Mouse (Mus musculus) hindbrain, embryonic 15.5 days (tissue): ENCODE measurements at regions not wholly inside any gene's neighbourhood (a gene's known extent, or its start where the extent isn't known, plus 50 kb on each side); places are given as distances from the start of the nearest gene placed in this dataset.
A peak's percentile ranks its signal among the peaks of the same experiment; 100 is the strongest.

Source experiments
- ATAC-seq: fragments of 200-750 bp; cut with Nextera tagmentation; 2 replicates; pipeline ENCODE4 v1.8.0; 2017; ENCODE audit warnings: low read depth, moderate number of reproducible peaks, moderate TSS enrichment; ENCODE audit not compliant: low FRiP score
- H3K27ac ChIP-seq: fragments of 300-500 bp; sonication (generic); replicated peaks from 2 replicates; pipeline ENCODE4 v1.5.1; 2015; ENCODE audit warnings: mild to moderate bottlenecking, inconsistent platforms
- H3K27me3 ChIP-seq: fragments of 300-500 bp; sonication (generic); 2 replicates; pipeline ENCODE4 v1.6.1; 2015; ENCODE audit warnings: control low read depth, inconsistent platforms
- H3K36me3 ChIP-seq: fragments of 300-500 bp; sonication (generic); 2 replicates; pipeline ENCODE4 v1.6.1; 2015; ENCODE audit warnings: control low read depth, inconsistent platforms
- H3K4me1 ChIP-seq: fragments of 300-500 bp; sonication (generic); replicated peaks from 2 replicates; pipeline ENCODE4 v1.6.1; 2015; ENCODE audit warnings: control low read depth, inconsistent platforms
- H3K4me2 ChIP-seq: fragments of 300-500 bp; sonication (generic); 2 replicates; pipeline ENCODE4 v1.6.1; 2015; ENCODE audit warnings: moderate library complexity, mild to moderate bottlenecking, inconsistent platforms
- H3K4me3 ChIP-seq: fragments of 300-500 bp; sonication (generic); 2 replicates; pipeline ENCODE4 v1.5.1; 2015; ENCODE audit warnings: mild to moderate bottlenecking, inconsistent platforms
- H3K9ac ChIP-seq: fragments of 300-500 bp; sonication (generic); 2 replicates; pipeline ENCODE4 v1.6.1; 2015; ENCODE audit warnings: inconsistent platforms
- H3K9me3 ChIP-seq: fragments of 300-500 bp; sonication (generic); 2 replicates; pipeline ENCODE4 v1.6.1; 2016; ENCODE audit warnings: control low read depth, inconsistent platforms
- WGBS: fragments of 180-500 bp; shearing (Covaris S2); methylation state at CpG from one replicate; pipeline ENCODE4 v1.1.7; 2015; 5-methylcytosine and 5-hydroxymethylcytosine counted together

- WGBS = 65% methylated on average over 6 of the region's 6 CpGs
- no peaks in the 10 kb centered on the region for H3K27me3 ChIP-seq
These were observed 292.6 kb downstream of the Mroh4 start for GRCm38 (mm10) chr15:74343591-74343990.

GRCm38 (mm10) chr15:74333846-74334245 lies 302.3 kb downstream of the Mroh4 start:
- no peaks in the 10 kb centered on the region for H3K36me3 ChIP-seq
- no peak overlapping the region for H3K4me3 ChIP-seq
- H3K9me3 ChIP-seq = no peaks in the 10 kb centered on the region
- H3K4me1 ChIP-seq = peaks cover 7% of the 10 kb centered on the region; the same call in 1 of the 2 replicates
- no peak overlapping the region for H3K27ac ChIP-seq
- H3K4me2 ChIP-seq = no peak overlapping the region
- H3K27me3 ChIP-seq = no peaks in the 10 kb centered on the region
- no peak overlapping the region for H3K9ac ChIP-seq
- ATAC-seq = no peak

More at GRCm38 (mm10) chr15:74343591-74343990, 292.6 kb downstream of the Mroh4 start:
- no peak for ATAC-seq
- Histone ChIP-seq H3K9me3 (no peaks in the 10 kb centered on the region), H3K36me3 (no peaks in the 10 kb centered on the region), H3K4me2 (no peak overlapping the region), H3K27ac (no peak overlapping the region), H3K9ac (no peak overlapping the region), H3K4me3 (no peak overlapping the region), H3K4me1 (peaks cover 8% of the 10 kb centered on the region; the same call in 1 of the 2 replicates)

DNA sequence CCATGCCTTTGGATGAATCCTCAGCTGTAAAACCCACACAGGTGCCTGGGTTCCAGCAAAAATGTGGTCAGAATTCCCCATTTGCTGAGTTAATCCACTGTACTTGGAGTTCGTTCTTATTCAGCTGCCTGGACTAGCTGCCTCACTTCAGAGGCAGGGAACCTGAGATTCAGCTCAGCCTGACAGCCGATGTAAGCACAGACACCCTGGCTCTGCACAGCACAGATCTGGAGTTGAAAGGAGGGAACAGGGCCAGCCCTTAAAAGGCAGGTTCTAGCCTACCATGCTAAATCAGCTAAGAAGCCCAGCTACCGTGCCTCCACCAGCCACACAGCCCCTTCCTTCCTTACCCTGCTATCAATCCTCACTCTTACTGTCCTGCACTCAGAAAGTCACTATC lies 306.0 kb downstream of the Mroh4 start:
- ATAC-seq = no peak
- 76% methylated on average over 3 of the region's 3 CpGs for WGBS

GRCm38 (mm10) chr15:74329221-74329620 lies 306.9 kb downstream of the Mroh4 start:
- WGBS = 42% methylated on average over 14 of the region's 14 CpGs
- ATAC-seq = 0 out of 2 replicates have a peak, but pooled peaks have one; percentile 33
- H3K9me3 ChIP-seq = no peaks in the 10 kb centered on the region
- H3K4me3 ChIP-seq = no peak overlapping the region
- H3K27ac ChIP-seq = no peak overlapping the region
- H3K9ac ChIP-seq = no peak overlapping the region
- no peaks in the 10 kb centered on the region for H3K36me3 ChIP-seq
- no peak overlapping the region for H3K4me2 ChIP-seq
- no peaks in the 10 kb centered on the region for H3K27me3 ChIP-seq
- peaks cover 15% of the 10 kb centered on the region for H3K4me1 ChIP-seq

More for the DNA sequence above, 306.0 kb downstream of the Mroh4 start:
- Histone ChIP-seq H3K27me3 (no peaks in the 10 kb centered on the region), H3K27ac (no peak overlapping the region), H3K4me2 (no peak overlapping the region), H3K9ac (no peak overlapping the region), H3K4me3 (no peak overlapping the region), H3K9me3 (no peaks in the 10 kb centered on the region), H3K36me3 (no peaks in the 10 kb centered on the region), H3K4me1 (peaks cover 14% of the 10 kb centered on the region)

GRCm38 (mm10) chr15:74326661-74327060 lies 309.5 kb downstream of the Mroh4 start:
- 68% methylated on average over 5 of the region's 5 CpGs for WGBS
- no peaks in the 10 kb centered on the region for H3K27me3 ChIP-seq
- H3K9ac ChIP-seq = no peak overlapping the region
- H3K27ac ChIP-seq = no peak overlapping the region
- no peak for ATAC-seq
- no peaks in the 10 kb centered on the region for H3K36me3 ChIP-seq
- H3K4me2 ChIP-seq = no peak overlapping the region
- H3K4me3 ChIP-seq = no peak overlapping the region
- H3K4me1 ChIP-seq = peaks cover 15% of the 10 kb centered on the region
- no peaks in the 10 kb centered on the region for H3K9me3 ChIP-seq

GRCm38 (mm10) chr15:74325543-74325942 lies 310.6 kb downstream of the Mroh4 start:
- no peaks in the 10 kb centered on the region for H3K27me3 ChIP-seq
- no peak overlapping the region for H3K4me2 ChIP-seq
- H3K4me1 ChIP-seq = peaks cover 15% of the 10 kb centered on the region
- no peaks in the 10 kb centered on the region for H3K36me3 ChIP-seq
- no peaks in the 10 kb centered on the region for H3K9me3 ChIP-seq
- no peak overlapping the region for H3K27ac ChIP-seq
- WGBS = 30% methylated on average over 9 of the region's 9 CpGs
- peak; percentile 61; the same call in 1 of the 2 replicates for ATAC-seq
- no peak overlapping the region for H3K4me3 ChIP-seq
- H3K9ac ChIP-seq = no peak overlapping the region

DNA sequence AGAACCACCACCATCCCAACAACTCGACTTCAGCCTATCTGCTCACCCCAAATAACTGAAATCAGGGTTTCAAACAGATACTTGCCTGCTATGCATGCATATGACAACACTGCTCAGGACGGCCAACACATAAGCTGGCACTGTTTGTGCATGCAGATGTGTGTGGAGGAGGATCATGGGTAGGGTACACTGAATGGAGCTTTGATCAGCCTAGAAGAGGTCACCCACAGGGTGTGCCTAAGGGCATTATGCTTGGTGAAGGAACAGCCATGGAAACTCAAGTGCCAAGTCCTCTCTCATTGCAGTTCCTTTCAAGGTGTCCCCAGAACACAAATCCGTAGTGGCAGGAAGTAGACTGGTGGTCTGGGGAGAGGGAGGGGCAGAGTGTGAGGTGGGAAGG lies 316.7 kb downstream of the Mroh4 start:
- 81% methylated on average over 3 of the region's 3 CpGs for WGBS
- Histone ChIP-seq H3K36me3 (no peaks in the 10 kb centered on the region), H3K4me1 (peaks cover 14% of the 10 kb centered on the region), H3K4me2 (no peak overlapping the region), H3K9me3 (no peaks in the 10 kb centered on the region), H3K27me3 (no peaks in the 10 kb centered on the region), H3K9ac (no peak overlapping the region), H3K27ac (no peak overlapping the region), H3K4me3 (no peak overlapping the region)
- ATAC-seq = no peak

DNA sequence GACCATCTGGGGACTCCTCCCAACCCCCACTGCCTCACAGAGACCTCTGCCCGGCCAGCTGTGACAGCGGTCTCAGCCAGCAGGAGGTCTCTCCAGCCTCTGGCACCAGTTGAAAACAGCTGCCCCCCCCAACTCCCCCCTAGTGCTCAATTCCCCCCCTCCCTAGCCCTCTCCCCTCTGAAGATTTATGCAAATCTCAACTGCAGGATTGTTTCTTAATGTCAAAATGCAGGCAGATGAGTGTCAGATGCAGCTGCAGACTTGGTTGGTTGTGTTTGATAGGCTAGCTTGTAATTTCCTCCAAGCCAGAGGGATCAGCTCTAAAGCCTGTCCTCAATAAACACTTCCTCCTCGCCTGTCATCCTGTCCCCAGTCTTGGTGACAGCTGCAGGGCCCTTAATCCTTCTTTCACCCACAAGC lies 317.7 kb downstream of the Mroh4 start:
- H3K27ac ChIP-seq = no peak overlapping the region
- H3K9ac ChIP-seq = no peak overlapping the region
- no peak overlapping the region for H3K4me2 ChIP-seq
- ATAC-seq = no peak
- 22% methylated on average over 3 of the region's 3 CpGs for WGBS
- H3K4me1 ChIP-seq = peaks cover 14% of the 10 kb centered on the region
- no peaks in the 10 kb centered on the region for H3K27me3 ChIP-seq
- H3K4me3 ChIP-seq = no peak overlapping the region
- H3K36me3 ChIP-seq = no peaks in the 10 kb centered on the region
- no peaks in the 10 kb centered on the region for H3K9me3 ChIP-seq

- Histone ChIP-seq H3K9ac (no peak overlapping the region), H3K4me1 (0 out of 2 replicates have a peak, but pooled peaks cover 6% of the 10 kb centered on the region), H3K27me3 (no peaks in the 10 kb centered on the region), H3K36me3 (no peaks in the 10 kb centered on the region), H3K4me3 (no peak overlapping the region), H3K4me2 (no peak overlapping the region), H3K27ac (no peak overlapping the region), H3K9me3 (no peaks in the 10 kb centered on the region)
- no peak for ATAC-seq
- WGBS = 47% methylated on average over 3 of the region's 3 CpGs
These were observed 325.1 kb downstream of the Mroh4 start for GRCm38 (mm10) chr15:74311082-74311481.

- H3K4me3 ChIP-seq = no peak overlapping the region
These were observed 329.6 kb downstream of the Mroh4 start for GRCm38 (mm10) chr15:74306543-74306942.

DNA sequence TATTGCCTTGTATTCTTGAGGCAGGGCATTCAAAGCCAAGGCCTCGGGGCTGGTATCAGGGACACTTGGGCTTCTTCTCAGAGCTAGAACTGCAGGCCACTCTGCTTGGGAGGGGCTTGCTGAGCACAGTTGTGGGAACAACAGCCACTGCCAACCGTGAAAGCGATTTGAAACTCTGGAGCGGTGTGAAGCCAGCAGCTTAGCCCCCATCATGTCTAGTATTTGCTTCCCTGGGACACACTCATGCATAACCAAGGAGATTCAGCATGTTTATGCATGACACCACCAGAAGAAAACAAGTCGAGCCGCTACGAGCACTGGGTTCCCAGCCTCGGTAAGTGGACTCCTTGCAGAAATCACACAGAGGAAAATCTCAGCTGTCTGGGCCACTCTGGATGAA lies 339.9 kb downstream of the Mroh4 start:
- Histone ChIP-seq H3K27ac (no peak overlapping the region), H3K4me2 (no peak overlapping the region), H3K27me3 (no peaks in the 10 kb centered on the region), H3K4me1 (peaks cover 18% of the 10 kb centered on the region), H3K4me3 (no peak overlapping the region), H3K9ac (no peak overlapping the region), H3K36me3 (no peaks in the 10 kb centered on the region), H3K9me3 (no peaks in the 10 kb centered on the region)
- no peak; the same call in 1 of the 2 replicates for ATAC-seq
- WGBS = 27% methylated on average over 8 of the region's 8 CpGs

More at GRCm38 (mm10) chr15:74306543-74306942, 329.6 kb downstream of the Mroh4 start:
- H3K9ac ChIP-seq = no peak overlapping the region
- H3K27me3 ChIP-seq = no peaks in the 10 kb centered on the region
- H3K4me1 ChIP-seq = 0 out of 2 replicates have a peak, but pooled peaks cover 6% of the 10 kb centered on the region
- no peak overlapping the region for H3K4me2 ChIP-seq
- no peak for ATAC-seq
- no peaks in the 10 kb centered on the region for H3K36me3 ChIP-seq
- no peaks in the 10 kb centered on the region for H3K9me3 ChIP-seq
- H3K27ac ChIP-seq = no peak overlapping the region
- WGBS = 83% methylated on average over 5 of the region's 5 CpGs

GRCm38 (mm10) chr15:74294691-74295090 lies 341.5 kb downstream of the Mroh4 start:
- Histone ChIP-seq H3K4me1 (peaks cover 18% of the 10 kb centered on the region), H3K4me2 (no peak overlapping the region), H3K27me3 (no peaks in the 10 kb centered on the region), H3K9me3 (no peaks in the 10 kb centered on the region), H3K36me3 (no peaks in the 10 kb centered on the region), H3K9ac (no peak overlapping the region), H3K27ac (no peak overlapping the region), H3K4me3 (no peak overlapping the region)
- ATAC-seq = no peak
- 37% methylated on average over 10 of the region's 10 CpGs for WGBS

GRCm38 (mm10) chr15:74294109-74294508 lies 342.0 kb downstream of the Mroh4 start:
- no peaks in the 10 kb centered on the region for H3K27me3 ChIP-seq
- no peak for ATAC-seq
- 55% methylated on average over 10 of the region's 10 CpGs for WGBS
- no peak overlapping the region for H3K4me3 ChIP-seq
- no peaks in the 10 kb centered on the region for H3K9me3 ChIP-seq
- no peaks in the 10 kb centered on the region for H3K36me3 ChIP-seq
- H3K9ac ChIP-seq = no peak overlapping the region
- no peak overlapping the region for H3K4me2 ChIP-seq
- peaks cover 18% of the 10 kb centered on the region for H3K4me1 ChIP-seq
- no peak overlapping the region for H3K27ac ChIP-seq
